In the genomic region with DNA sequence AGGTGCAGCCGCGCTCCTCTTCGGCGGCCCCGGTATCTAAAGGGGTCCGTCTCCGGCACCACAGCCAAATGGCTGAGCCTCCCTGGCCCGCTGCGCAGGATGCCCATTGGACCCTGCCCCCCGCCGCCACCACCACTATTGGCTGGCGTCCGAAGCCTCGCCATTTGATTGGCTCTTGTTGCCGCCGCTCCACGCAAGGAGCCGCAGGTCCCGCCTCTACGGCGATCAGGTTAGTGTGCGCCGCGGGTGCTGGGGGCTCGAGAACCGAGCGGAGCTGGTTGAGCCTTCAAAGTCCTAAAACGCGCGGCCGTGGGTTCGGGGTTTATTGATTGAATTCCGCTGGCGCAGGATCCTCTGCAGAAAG, we compare ENCODE assay signal across 8 mouse cellular contexts. TPM values are rescaled to one million over a fixed set of nuclear protein-coding genes. Genes with fewer than 3 reads are reported as not detected.
DNase-seq lines count a peak whose midpoint lies in the region; ATAC-seq and TF ChIP-seq lines count a peak whose summit lies in the region.

A gene (plus strand): TSS at position 171 of the 364 bp plus-strand sequence.

- intact Hi-C loops in heart, adult 2 months (cut with DNase I) = no loop called here

- ATAC-seq in embryonic facial prominence, embryonic 14.5 days (ENCODE audit: low read depth) = peak; percentile 95
- peak; percentile 91 for ATAC-seq in limb, embryonic 14.5 days (ENCODE audit: low FRiP score, low read depth)
- ATAC-seq in midbrain, postnatal 0 days (ENCODE audit: low FRiP score) = peak; percentile 92

- peak; percentile 90 for TF ChIP-seq POLR2A in heart, adult 2 months (IDR thresholded peaks at IDR 0.05; ENCODE audit: insufficient read depth, low read depth, low read length)
- TF ChIP-seq POLR2A in limb, embryonic 14.5 days (IDR thresholded peaks at IDR 0.05; ENCODE audit: borderline replicate concordance, extremely low read depth, insufficient read depth, insufficient read length) = peak; percentile 52; the same call in 1 of the 2 replicates

- no peaks in the 10 kb centered on the region for H3K27me3 ChIP-seq in embryonic facial prominence, embryonic 14.5 days (replicated peaks; ENCODE audit: control insufficient read depth, insufficient read depth, low read length)
- H3K27me3 ChIP-seq in heart, adult 2 months (ENCODE audit: control insufficient read depth, insufficient read depth, low read length) = no peaks in the 10 kb centered on the region
- no peaks in the 10 kb centered on the region for H3K27me3 ChIP-seq in limb, embryonic 14.5 days (ENCODE audit: control insufficient read depth, insufficient read depth, low read length)
- no peaks in the 10 kb centered on the region for H3K27me3 ChIP-seq in midbrain, postnatal 0 days (ENCODE audit: insufficient read depth, low read length)

- peak within 1 kb of the TSS; percentile 98 for H3K9ac ChIP-seq in embryonic facial prominence, embryonic 14.5 days (ENCODE audit: low read depth, low read length)
- peak within 1 kb of the TSS; percentile 99 for H3K9ac ChIP-seq in heart, adult 2 months (ENCODE audit: low read depth, low read length)
- peak within 1 kb of the TSS; percentile 98 for H3K9ac ChIP-seq in limb, embryonic 14.5 days (ENCODE audit: low read depth, low read length, severe bottlenecking)
- H3K9ac ChIP-seq in midbrain, postnatal 0 days (replicated peaks; ENCODE audit: low read length, poor library complexity, severe bottlenecking) = peak within 1 kb of the TSS; percentile 98

- H3K9me3 ChIP-seq in embryonic facial prominence, embryonic 14.5 days (ENCODE audit: control insufficient read depth, low read length) = no peaks in the 10 kb centered on the region
- H3K9me3 ChIP-seq in limb, embryonic 14.5 days (ENCODE audit: control insufficient read depth, low read length) = no peaks in the 10 kb centered on the region
- no peaks in the 10 kb centered on the region for H3K9me3 ChIP-seq in midbrain, postnatal 0 days (ENCODE audit: low read length)

- H3K4me3 ChIP-seq in embryonic facial prominence, embryonic 14.5 days (ENCODE audit: low read depth, low read length) = peak within 1 kb of the TSS; percentile 72
- peak within 1 kb of the TSS; percentile 86 for H3K4me3 ChIP-seq in heart, adult 2 months
- peak within 1 kb of the TSS; percentile 88 for H3K4me3 ChIP-seq in limb, embryonic 14.5 days (replicated peaks; ENCODE audit: low read length)
- peak within 1 kb of the TSS; percentile 87 for H3K4me3 ChIP-seq in midbrain, postnatal 0 days (ENCODE audit: low read depth, low read length)

- no peak for TF ChIP-seq EP300 in heart, adult 2 months (IDR thresholded peaks at IDR 0.05; ENCODE audit: insufficient read depth, low read depth, low read length)

- DNase-seq in 3T3-L1 (ENCODE audit: low read depth, low spot score) = peak; percentile 93
- peak; percentile 96 to 98 for DNase-seq in adrenal gland, postnatal 4 days (ENCODE audit: low spot score in 2 of 2)
- DNase-seq in embryonic facial prominence, embryonic 14.5 days (ENCODE audit: low spot score) = peak; percentile 99
- DNase-seq in heart, adult 2 months = peak; percentile 99
- peak; percentile 98 for DNase-seq in kidney, adult 9 months
- peak; percentile 97 for DNase-seq in limb, embryonic 14.5 days (ENCODE audit: low spot score)
- DNase-seq in midbrain, postnatal 0 days (ENCODE audit: low spot score) = peak; percentile 98
- DNase-seq in spleen, postnatal 14 days (ENCODE audit: low spot score in 2 of 2) = peak; percentile 98 to 99

- peak within 1 kb of the TSS; percentile 84 for H3K4me2 ChIP-seq in embryonic facial prominence, embryonic 14.5 days (ENCODE audit: low read depth, low read length)
- H3K4me2 ChIP-seq in limb, embryonic 14.5 days (replicated peaks; ENCODE audit: low read depth, low read length, severe bottlenecking) = peak within 1 kb of the TSS; percentile 79
- H3K4me2 ChIP-seq in midbrain, postnatal 0 days (ENCODE audit: low read depth, low read length, poor library complexity, severe bottlenecking) = peak within 1 kb of the TSS; percentile 92

- H3K36me3 ChIP-seq in embryonic facial prominence, embryonic 14.5 days (ENCODE audit: control insufficient read depth, insufficient read depth, low read length) = no peaks in the 10 kb centered on the region
- H3K36me3 ChIP-seq in heart, adult 2 months (ENCODE audit: control insufficient read depth, insufficient read depth, low read length) = peaks cover 3% of the 10 kb centered on the region; the same call in 1 of the 2 replicates
- H3K36me3 ChIP-seq in limb, embryonic 14.5 days (ENCODE audit: control insufficient read depth, insufficient read depth, low read length) = no peaks in the 10 kb centered on the region
- no peaks in the 10 kb centered on the region for H3K36me3 ChIP-seq in midbrain, postnatal 0 days (ENCODE audit: insufficient read depth, low read length)

- peak within 1 kb of the TSS; percentile 99 for H3K27ac ChIP-seq in embryonic facial prominence, embryonic 14.5 days (replicated peaks; ENCODE audit: low read depth, low read length)
- peak within 1 kb of the TSS; percentile 100 for H3K27ac ChIP-seq in heart, adult 2 months
- peak within 1 kb of the TSS; percentile 99 for H3K27ac ChIP-seq in limb, embryonic 14.5 days (replicated peaks; ENCODE audit: low read depth, low read length)
- peak within 1 kb of the TSS; percentile 100 for H3K27ac ChIP-seq in midbrain, postnatal 0 days (ENCODE audit: low read depth, low read length)

- peaks cover 13% of the 10 kb centered on the region for H3K4me1 ChIP-seq in embryonic facial prominence, embryonic 14.5 days (ENCODE audit: control insufficient read depth, insufficient read depth, low read length)
- H3K4me1 ChIP-seq in heart, adult 2 months (ENCODE audit: control insufficient read depth, insufficient read depth, low read length) = peaks cover 13% of the 10 kb centered on the region
- peaks cover 13% of the 10 kb centered on the region for H3K4me1 ChIP-seq in limb, embryonic 14.5 days (ENCODE audit: control insufficient read depth, insufficient read depth, low read length)
- peaks cover 4% of the 10 kb centered on the region; the same call in 1 of the 2 replicates for H3K4me1 ChIP-seq in midbrain, postnatal 0 days (ENCODE audit: insufficient read depth, low read length)

- H3K79me2 ChIP-seq in heart, adult 2 months (replicated peaks; ENCODE audit: control insufficient read depth, insufficient read depth, low read length) = peaks cover 7% of the 10 kb centered on the region

- no peak for TF ChIP-seq CTCF in heart, adult 2 months (IDR thresholded peaks at IDR 0.05)
- TF ChIP-seq CTCF in midbrain, postnatal 0 days (IDR thresholded peaks at IDR 0.05) = no peak; the same call in 1 of the 2 replicates

- WGBS in embryonic facial prominence, embryonic 14.5 days = under 1% methylated on average over 29 of the region's 34 CpGs
- under 1% methylated on average over 34 of the region's 34 CpGs for WGBS in heart, adult 2 months
- 1% methylated on average over 29 of the region's 34 CpGs for WGBS in limb, embryonic 14.5 days
- under 1% methylated on average over 34 of the region's 34 CpGs for WGBS in midbrain, postnatal 0 days

RNA-seq across cellular contexts. Expression of the gene that starts here (rescaled TPM):
- total RNA-seq in adrenal gland, postnatal 4 days (2021) = 100 to 1,000 TPM; 437 to 471 TPM
- polyA plus RNA-seq in embryonic facial prominence, embryonic 14.5 days (2014; fragmentation: Nextera tagmentation; extraction: Ambion mirVana) = 107 and 112 TPM in 2 replicates
- total RNA-seq in heart, adult 2 months (2021) = 100 to 1,000 TPM; 189 to 204 TPM
- 28.8 and 68.2 TPM in 2 replicates for polyA plus RNA-seq in heart, adult 2 months (2012; rRNA removed)
- polyA plus RNA-seq in limb, embryonic 14.5 days (2012; rRNA removed) = 143 and 468 TPM in 2 replicates
- 104 and 124 TPM in 2 replicates for polyA plus RNA-seq in limb, embryonic 14.5 days (2014; fragmentation: Nextera tagmentation; extraction: Ambion mirVana)
- 88.8 and 114 TPM in 2 replicates for total RNA-seq in midbrain, postnatal 0 days (2014; rRNA removed)
- polyA plus RNA-seq in midbrain, postnatal 0 days (2015; fragmentation: Nextera tagmentation; extraction: Ambion mirVana) = 60.5 and 76.2 TPM in 2 replicates

Comparison
In these comparisons a context has a peak if more than half of its experiments do, and no peak if none do; other contexts are left out.
1. Peak in every context shown above with its lines: DNase-seq, ATAC-seq, H3K4me3 ChIP-seq and H3K27ac ChIP-seq.